In genomic region chr12:15840864-15841557, GRCm38 (mm10) we compare ENCODE assay signal across 13 mouse cellular contexts.
"Had no signal": no experiment of that assay in that cellular context is flagged by ENCODE, and none has a peak within 500 bp of the region (broad histone marks: within the 10 kb centered on the region; RNA-seq: fewer than 3 reads in every experiment).

No protein-coding gene starts in this region.

- H3K27me3 ChIP-seq: intestine, embryonic 15.5 days; limb, embryonic 15.5 days; liver, embryonic 12.5 days; midbrain, embryonic 12.5 days; neural tube, embryonic 13.5 days; stomach, embryonic 15.5 days had no signal

- ATAC-seq: intestine, embryonic 15.5 days; liver, embryonic 12.5 days; midbrain, embryonic 16.5 days had no signal

- H3K9ac ChIP-seq: intestine, embryonic 15.5 days; limb, embryonic 15.5 days; liver, embryonic 12.5 days; lung, embryonic 14.5 days; midbrain, embryonic 12.5 days; neural tube, embryonic 13.5 days; stomach, embryonic 15.5 days had no signal

- DNase-seq: lung, embryonic 14.5 days; lung, postnatal 10 days; lung, postnatal 4 days; retina, postnatal 1 day; thymus, postnatal 4 days had no signal

- H3K9me3 ChIP-seq: intestine, embryonic 15.5 days; limb, embryonic 15.5 days; liver, embryonic 12.5 days; midbrain, embryonic 12.5 days; neural tube, embryonic 13.5 days; stomach, embryonic 15.5 days had no signal

- H3K27ac ChIP-seq: intestine, embryonic 15.5 days; left cerebral cortex, adult 2 months; limb, embryonic 15.5 days; liver, embryonic 12.5 days; midbrain, embryonic 12.5 days; neural tube, embryonic 13.5 days; stomach, embryonic 15.5 days had no signal

- H3K4me2 ChIP-seq: intestine, embryonic 15.5 days; limb, embryonic 15.5 days; liver, embryonic 12.5 days; lung, embryonic 14.5 days; midbrain, embryonic 12.5 days; neural tube, embryonic 13.5 days; stomach, embryonic 15.5 days had no signal

- H3K36me3 ChIP-seq: intestine, embryonic 15.5 days; limb, embryonic 15.5 days; liver, embryonic 12.5 days; midbrain, embryonic 12.5 days; neural tube, embryonic 13.5 days; stomach, embryonic 15.5 days had no signal

- H3K4me1 ChIP-seq: intestine, embryonic 15.5 days; limb, embryonic 15.5 days; liver, embryonic 12.5 days; midbrain, embryonic 12.5 days; neural tube, embryonic 13.5 days; stomach, embryonic 15.5 days had no signal

- H3K4me3 ChIP-seq: intestine, embryonic 15.5 days; left cerebral cortex, adult 2 months; limb, embryonic 15.5 days; liver, embryonic 12.5 days; midbrain, embryonic 12.5 days; neural tube, embryonic 13.5 days; stomach, embryonic 15.5 days had no signal
